Comparison of ENCODE assay signal across 36 mouse cellular contexts in genomic region chr17:85606463-85606862, GRCm38 (mm10). TPM values are rescaled to one million over a fixed set of nuclear protein-coding genes. Genes with fewer than 3 reads are reported as not detected.
A peak's percentile ranks its signal among the peaks of the same experiment; 100 is the strongest.
DNase-seq lines count a peak whose midpoint lies in the region; ATAC-seq lines count a peak whose summit lies in the region.
"Had no signal": no experiment of that assay in that cellular context is flagged by ENCODE, and none has a peak within 500 bp of the region (broad histone marks: within the 10 kb centered on the region; RNA-seq: fewer than 3 reads in every experiment).

No protein-coding gene starts in this region.

- H3K4me2 ChIP-seq in forebrain, embryonic 12.5 days: no peak overlapping the region
- no peak overlapping the region for H3K4me2 ChIP-seq in forebrain, embryonic 14.5 days (ENCODE audit: low read length)
- H3K4me2 ChIP-seq in midbrain, embryonic 13.5 days (replicated peaks): no peak overlapping the region
- H3K4me2 ChIP-seq: embryonic facial prominence, embryonic 13.5 days; hindbrain, embryonic 12.5 days; liver, embryonic 13.5 days had no signal

- H3K4me3 ChIP-seq in forebrain, embryonic 12.5 days (replicated peaks): no peak overlapping the region
- no peak overlapping the region for H3K4me3 ChIP-seq in forebrain, embryonic 14.5 days (ENCODE audit: low read depth, low read length)
- H3K4me3 ChIP-seq in midbrain, embryonic 13.5 days (replicated peaks): no peak overlapping the region
- H3K4me3 ChIP-seq in midbrain, embryonic 10.5 days: no peak overlapping the region
- no peak overlapping the region for H3K4me3 ChIP-seq in limb, embryonic 10.5 days
- H3K4me3 ChIP-seq: embryonic facial prominence, embryonic 13.5 days; hindbrain, embryonic 12.5 days; liver, embryonic 13.5 days; megakaryocyte, embryonic 14.5 days had no signal

- 8% methylated on average over 3 of the region's 3 CpGs for WGBS in forebrain, embryonic 12.5 days
- 8% methylated on average over 3 of the region's 3 CpGs for WGBS in forebrain, embryonic 14.5 days
- 5% methylated on average over 3 of the region's 3 CpGs for WGBS in midbrain, embryonic 13.5 days
- WGBS in midbrain, embryonic 10.5 days: 5% methylated on average over 3 of the region's 3 CpGs
- 4% methylated on average over 3 of the region's 3 CpGs for WGBS in limb, embryonic 10.5 days

- H3K9ac ChIP-seq in forebrain, embryonic 12.5 days: no peak overlapping the region
- H3K9ac ChIP-seq in forebrain, embryonic 14.5 days (ENCODE audit: low read length): no peak overlapping the region
- H3K9ac ChIP-seq in midbrain, embryonic 13.5 days (replicated peaks): no peak overlapping the region
- H3K9ac ChIP-seq: embryonic facial prominence, embryonic 13.5 days; hindbrain, embryonic 12.5 days; liver, embryonic 13.5 days had no signal

- H3K27ac ChIP-seq in forebrain, embryonic 12.5 days: no peak overlapping the region
- no peak overlapping the region for H3K27ac ChIP-seq in forebrain, embryonic 14.5 days (ENCODE audit: low read depth, low read length)
- peak overlapping the region; percentile 5; the same call in 1 of the 2 replicates for H3K27ac ChIP-seq in midbrain, embryonic 13.5 days
- H3K27ac ChIP-seq in midbrain, embryonic 10.5 days (replicated peaks): no peak overlapping the region
- H3K27ac ChIP-seq in limb, embryonic 10.5 days: no peak overlapping the region
- H3K27ac ChIP-seq: embryonic facial prominence, embryonic 13.5 days; hindbrain, embryonic 12.5 days; liver, embryonic 13.5 days had no signal

- H3K27me3 ChIP-seq in forebrain, embryonic 12.5 days: peaks cover 78% of the 10 kb centered on the region
- H3K27me3 ChIP-seq in forebrain, embryonic 14.5 days (replicated peaks; ENCODE audit: control insufficient read depth, insufficient read depth, low read length): peaks cover 64% of the 10 kb centered on the region
- peaks cover 88% of the 10 kb centered on the region for H3K27me3 ChIP-seq in midbrain, embryonic 13.5 days
- peaks cover 100% of the 10 kb centered on the region for H3K27me3 ChIP-seq in midbrain, embryonic 10.5 days (ENCODE audit: low read depth, poor library complexity, severe bottlenecking)
- H3K27me3 ChIP-seq in limb, embryonic 10.5 days (ENCODE audit: low read depth, poor library complexity, severe bottlenecking): peaks cover 99% of the 10 kb centered on the region

- H3K36me3 ChIP-seq in forebrain, embryonic 12.5 days (replicated peaks): no peaks in the 10 kb centered on the region
- H3K36me3 ChIP-seq in forebrain, embryonic 14.5 days (ENCODE audit: control insufficient read depth, insufficient read depth, low read length): no peaks in the 10 kb centered on the region
- no peaks in the 10 kb centered on the region for H3K36me3 ChIP-seq in midbrain, embryonic 13.5 days
- H3K36me3 ChIP-seq in midbrain, embryonic 10.5 days: no peaks in the 10 kb centered on the region
- H3K36me3 ChIP-seq in limb, embryonic 10.5 days: no peaks in the 10 kb centered on the region
- H3K36me3 ChIP-seq: embryonic facial prominence, embryonic 13.5 days; hindbrain, embryonic 12.5 days; liver, embryonic 13.5 days had no signal

- no peak for DNase-seq in forebrain, embryonic 14.5 days (ENCODE audit: low spot score)
- DNase-seq in midbrain, embryonic 10.5 days (ENCODE audit: low spot score): no peak
- peak; percentile 35 for DNase-seq in limb, embryonic 10.5 days (ENCODE audit: low spot score)
- peak; percentile 59 for DNase-seq in retina, embryonic 14.5 days (ENCODE audit: low spot score)
- DNase-seq in left cerebral cortex, adult 18-20 months (ENCODE audit: low spot score in 2 of 2): no peak
- no peak for DNase-seq in left cerebral cortex, adult 11 months (ENCODE audit: low spot score)
- DNase-seq: adrenal gland, adult 2 months; adrenal gland, postnatal 36 days; cerebellum, adult 9-10 months; cerebellum, postnatal 36 days; gastrocnemius, postnatal 14 days; heart, postnatal 14 days; kidney, adult 9 months; kidney, postnatal 10 days; layer of hippocampus, postnatal 36 days; liver, embryonic 13.5 days; lung, adult 18-20 months; lung, postnatal 4 days; right cerebral cortex, postnatal 14 days had no signal

- ATAC-seq in forebrain, embryonic 12.5 days (ENCODE audit: low FRiP score): 0 out of 2 replicates have a peak, but pooled peaks have one; percentile 59
- no peak for ATAC-seq in forebrain, embryonic 14.5 days
- ATAC-seq in midbrain, embryonic 13.5 days: no peak
- ATAC-seq: activated CD4-positive, CD25-positive, alpha-beta regulatory T cell, adult 4 months; CD4-positive, CD25-positive, alpha-beta regulatory T cell, adult 4 months; intestine, postnatal 0 days; lung, postnatal 0 days had no signal

- peaks cover 32% of the 10 kb centered on the region for H3K4me1 ChIP-seq in forebrain, embryonic 12.5 days
- peaks cover 4% of the 10 kb centered on the region; the same call in 1 of the 2 replicates for H3K4me1 ChIP-seq in forebrain, embryonic 14.5 days (ENCODE audit: control insufficient read depth, insufficient read depth, low read length)
- peaks cover 10% of the 10 kb centered on the region for H3K4me1 ChIP-seq in midbrain, embryonic 13.5 days (replicated peaks)
- H3K4me1 ChIP-seq in midbrain, embryonic 10.5 days: peaks cover 26% of the 10 kb centered on the region
- H3K4me1 ChIP-seq in limb, embryonic 10.5 days: peaks cover 13% of the 10 kb centered on the region
- H3K4me1 ChIP-seq: liver, embryonic 13.5 days; megakaryocyte, embryonic 14.5 days had no signal

- H3K9me3 ChIP-seq in forebrain, embryonic 12.5 days: no peaks in the 10 kb centered on the region
- H3K9me3 ChIP-seq in forebrain, embryonic 14.5 days (replicated peaks; ENCODE audit: control insufficient read depth, low read length): no peaks in the 10 kb centered on the region
- H3K9me3 ChIP-seq in midbrain, embryonic 13.5 days: no peaks in the 10 kb centered on the region
- H3K9me3 ChIP-seq in midbrain, embryonic 10.5 days (replicated peaks): no peaks in the 10 kb centered on the region
- H3K9me3 ChIP-seq in limb, embryonic 10.5 days (replicated peaks): no peaks in the 10 kb centered on the region
- H3K9me3 ChIP-seq: embryonic facial prominence, embryonic 13.5 days; hindbrain, embryonic 12.5 days; liver, embryonic 13.5 days; megakaryocyte, embryonic 14.5 days had no signal

RNA-seq across cellular contexts. Expression of gene Six3, which starts 6.9 kb away (rescaled TPM):
- polyA plus RNA-seq in forebrain, embryonic 12.5 days (2016; fragmentation: Nextera tagmentation; extraction: Ambion mirVana): 26.1 and 27.4 TPM in 2 replicates
- 11.3 and 15.0 TPM in 2 replicates for polyA plus RNA-seq in forebrain, embryonic 14.5 days (2014; fragmentation: Nextera tagmentation; extraction: Ambion mirVana)
- polyA plus RNA-seq in midbrain, embryonic 13.5 days (2015; fragmentation: Nextera tagmentation; extraction: Ambion mirVana): 15.6 and 21.9 TPM in 2 replicates
- 4.0 and 7.9 TPM in 2 replicates for polyA plus RNA-seq in midbrain, embryonic 10.5 days (2016; fragmentation: Nextera tagmentation; extraction: Ambion mirVana)
- not detected in 2 replicates for polyA plus RNA-seq in limb, embryonic 10.5 days (2016; fragmentation: Nextera tagmentation; extraction: Ambion mirVana)
- total RNA-seq in left cerebral cortex, adult 18-20 months (2021): 1 to 10 TPM; 2.9 to 6.1 TPM
- total RNA-seq: adrenal gland, adult 2 months; adrenal gland, postnatal 36 days; gastrocnemius, postnatal 14 days; granulocyte monocyte progenitor cell, adult 5-6 weeks; heart, postnatal 14 days; monocyte, adult 5-6 weeks; neutrophil, adult 5-6 weeks had no signal
- polyA plus RNA-seq: activated CD4-positive, CD25-positive, alpha-beta regulatory T cell, adult 4 months; adrenal gland, adult 2 months; heart, embryonic 14.5 days; intestine, postnatal 0 days; large intestine, adult 2 months; liver, embryonic 13.5 days; lung, postnatal 0 days; small intestine, adult 2 months; stomach, embryonic 14.5 days; testis, adult 2 months had no signal

Comparison
In these comparisons a context has a peak if more than half of its experiments do, and no peak if none do; other contexts are left out.
1. DNase-seq: peak in limb, embryonic 10.5 days (single experiment) and retina, embryonic 14.5 days (single experiment); none in forebrain, embryonic 14.5 days (single experiment), midbrain, embryonic 10.5 days (single experiment), left cerebral cortex, adult 18-20 months (0 of 2) and left cerebral cortex, adult 11 months (single experiment).